Mouse (Mus musculus) midbrain, embryonic 14.5 days (tissue): ENCODE data around the gene 9630041A04Rik. TPM values are rescaled to one million over a fixed set of nuclear protein-coding genes. Genes with fewer than 3 reads are reported as not detected.
A peak's percentile ranks its signal among the peaks of the same experiment; 100 is the strongest.

Source experiments
- ATAC-seq: fragments of 200-750 bp; cut with Nextera tagmentation; 2 replicates; pipeline ENCODE4 v1.8.0; 2017; ENCODE audit warnings: moderate number of reproducible peaks, moderate library complexity; ENCODE audit not compliant: low FRiP score, low TSS enrichment
- DNase-seq: peaks from one replicate; pipeline ENCODE4 v3.0.0-alpha.2; 2015
- H3K27ac ChIP-seq: fragments of 300-500 bp; sonication (generic); replicated peaks from 2 replicates; pipeline ENCODE4 v1.5.1; 2014; ENCODE audit warnings: mild to moderate bottlenecking, low read depth, low read length, moderate library complexity
- H3K27me3 ChIP-seq: fragments of 300-500 bp; sonication (generic); 2 replicates; pipeline ENCODE4 v1.6.1; 2014; ENCODE audit warnings: low read length, control low read depth, mixed read lengths; ENCODE audit not compliant: control insufficient read depth, insufficient read depth
- H3K36me3 ChIP-seq: fragments of 300-500 bp; sonication (generic); 2 replicates; pipeline ENCODE4 v1.6.1; 2014; ENCODE audit warnings: low read length, control low read depth; ENCODE audit not compliant: control insufficient read depth, insufficient read depth
- H3K4me1 ChIP-seq: fragments of 300-500 bp; sonication (generic); 2 replicates; pipeline ENCODE4 v1.6.1; 2014; ENCODE audit warnings: mild to moderate bottlenecking, antibody characterized with exemption, low read length, control low read depth; ENCODE audit not compliant: control insufficient read depth, insufficient read depth
- H3K4me2 ChIP-seq: fragments of 300-500 bp; sonication (generic); 2 replicates; pipeline ENCODE4 v1.6.1; 2014; ENCODE audit warnings: mild to moderate bottlenecking, low read length, moderate library complexity
- H3K4me3 ChIP-seq: fragments of 300-500 bp; sonication (generic); replicated peaks from 2 replicates; pipeline ENCODE4 v1.5.1; 2014; ENCODE audit warnings: low read depth, low read length
- H3K9ac ChIP-seq: fragments of 300-500 bp; sonication (generic); replicated peaks from 2 replicates; pipeline ENCODE4 v1.6.1; 2014; ENCODE audit warnings: mild to moderate bottlenecking, low read length, moderate library complexity
- H3K9me3 ChIP-seq: fragments of 300-500 bp; sonication (generic); 2 replicates; pipeline ENCODE4 v1.6.1; 2016; ENCODE audit warnings: low read length, control low read depth, mixed read lengths; ENCODE audit not compliant: control insufficient read depth
- WGBS: fragments of 180-500 bp; shearing (Covaris S2); extraction: QIAGEN DNeasy Blood & Tissue Kit; methylation state at CpG from one replicate; pipeline ENCODE4 v1.1.7; 2014; 5-methylcytosine and 5-hydroxymethylcytosine counted together
- polyA plus RNA-seq: library from polyadenylated mRNA; unstranded; fragments of >200 nt; fragmentation: Nextera tagmentation; extraction: Ambion mirVana; gene quantifications from 2 replicates; pipeline ENCODE4 v1.2.1, GENCODE M21; 2014

9630041A04Rik gene
- polyA plus RNA-seq, 1 experiment from 2014 or later, result 0.42 TPM

GRCm38 (mm10) chr9:101908849-101909248, 47.2 kb downstream of the 9630041A04Rik start:
- 7% methylated on average over 5 of the region's 5 CpGs for WGBS
- ATAC-seq, result peak; percentile 57; the same call in 1 of the 2 replicates
- no peaks in the 10 kb centered on the region for H3K9me3 ChIP-seq
- peak overlapping the region; percentile 75 for H3K27ac ChIP-seq
- peak; percentile 70 for DNase-seq
- no peaks in the 10 kb centered on the region for H3K27me3 ChIP-seq
- no peaks in the 10 kb centered on the region for H3K36me3 ChIP-seq
- H3K9ac ChIP-seq, result no peak overlapping the region
- H3K4me2 ChIP-seq, result no peak overlapping the region
- no peak overlapping the region for H3K4me3 ChIP-seq
- peaks cover 38% of the 10 kb centered on the region for H3K4me1 ChIP-seq

- no peak overlapping the region for H3K4me3 ChIP-seq
- no peaks in the 10 kb centered on the region for H3K9me3 ChIP-seq
- no peaks in the 10 kb centered on the region for H3K36me3 ChIP-seq
- WGBS, result 68% methylated on average over 4 of the region's 4 CpGs
- no peak for ATAC-seq
- peaks cover 38% of the 10 kb centered on the region for H3K4me1 ChIP-seq
- peak overlapping the region; percentile 75 for H3K27ac ChIP-seq
- DNase-seq, result no peak
- no peak overlapping the region for H3K4me2 ChIP-seq
- H3K9ac ChIP-seq, result no peak overlapping the region
- no peaks in the 10 kb centered on the region for H3K27me3 ChIP-seq
Observed at GRCm38 (mm10) chr9:101909491-101909890, 47.9 kb downstream of the 9630041A04Rik start.

GRCm38 (mm10) chr9:101911176-101911866, 49.7 kb downstream of the 9630041A04Rik start:
- no peak overlapping the region for H3K27ac ChIP-seq

GRCm38 (mm10) chr9:101915082-101915481, 53.4 kb downstream of the 9630041A04Rik start:
- no peak for DNase-seq
- H3K9me3 ChIP-seq, result no peaks in the 10 kb centered on the region
- no peak for ATAC-seq
- WGBS, result 93% methylated on average over 2 of the region's 2 CpGs
- H3K27me3 ChIP-seq, result no peaks in the 10 kb centered on the region
- 0 out of 2 replicates have a peak overlapping the region, but pooled peaks have one; percentile 10 for H3K27ac ChIP-seq
- no peaks in the 10 kb centered on the region for H3K36me3 ChIP-seq
- no peak overlapping the region for H3K9ac ChIP-seq
- peaks cover 14% of the 10 kb centered on the region for H3K4me1 ChIP-seq
- H3K4me3 ChIP-seq, result no peak overlapping the region
- H3K4me2 ChIP-seq, result no peak overlapping the region

More at GRCm38 (mm10) chr9:101911176-101911866, 49.7 kb downstream of the 9630041A04Rik start:
- WGBS, result 25% methylated on average over 9 of the region's 9 CpGs
- peaks cover 38% of the 10 kb centered on the region for H3K4me1 ChIP-seq
- H3K36me3 ChIP-seq, result no peaks in the 10 kb centered on the region
- no peak overlapping the region for H3K4me2 ChIP-seq
- DNase-seq (peak; percentile 74), ATAC-seq (peak; percentile 53; the same call in 1 of the 2 replicates)
- H3K9ac ChIP-seq, result no peak overlapping the region
- no peaks in the 10 kb centered on the region for H3K9me3 ChIP-seq
- no peak overlapping the region for H3K4me3 ChIP-seq
- H3K27me3 ChIP-seq, result no peaks in the 10 kb centered on the region

GRCm38 (mm10) chr9:101918771-101919170, 57.1 kb downstream of the 9630041A04Rik start:
- H3K9me3 ChIP-seq, result no peaks in the 10 kb centered on the region
- 88% methylated on average over 4 of the region's 4 CpGs for whole genome bisulfite sequencing
- no peaks in the 10 kb centered on the region for H3K27me3 ChIP-seq
- DNase-seq (no peak), ATAC-seq (no peak)
- H3K27ac ChIP-seq, result no peak overlapping the region
- H3K9ac ChIP-seq, result no peak overlapping the region
- H3K36me3 ChIP-seq, result peaks cover 18% of the 10 kb centered on the region; the same call in 1 of the 2 replicates
- H3K4me1 ChIP-seq, result no peaks in the 10 kb centered on the region
- no peak overlapping the region for H3K4me3 ChIP-seq
- H3K4me2 ChIP-seq, result no peak overlapping the region

- Histone ChIP-seq H3K9me3 (no peaks in the 10 kb centered on the region), H3K4me3 (no peak overlapping the region), H3K4me1 (no peaks in the 10 kb centered on the region), H3K4me2 (no peak overlapping the region), H3K27ac (no peak overlapping the region), H3K36me3 (peaks cover 18% of the 10 kb centered on the region; the same call in 1 of the 2 replicates), H3K27me3 (no peaks in the 10 kb centered on the region), H3K9ac (no peak overlapping the region)
- ATAC-seq (no peak), DNase-seq (no peak)
- 87% methylated on average over 5 of the region's 5 CpGs for WGBS
Observed at GRCm38 (mm10) chr9:101919324-101919723, 57.7 kb downstream of the 9630041A04Rik start.

- no peaks in the 10 kb centered on the region for H3K4me1 ChIP-seq
- H3K27me3 ChIP-seq, result no peaks in the 10 kb centered on the region
- no peak overlapping the region for H3K4me2 ChIP-seq
- 79% methylated on average over 4 of the region's 4 CpGs for WGBS
- no peaks in the 10 kb centered on the region for H3K9me3 ChIP-seq
- ATAC-seq, result no peak
- H3K9ac ChIP-seq, result no peak overlapping the region
- H3K4me3 ChIP-seq, result no peak overlapping the region
- H3K36me3 ChIP-seq, result peaks cover 35% of the 10 kb centered on the region
- no peak overlapping the region for H3K27ac ChIP-seq
- no peak for DNase-seq
Observed at GRCm38 (mm10) chr9:101922846-101923245, 61.2 kb downstream of the 9630041A04Rik start.

GRCm38 (mm10) chr9:101924829-101925228, 63.2 kb downstream of the 9630041A04Rik start:
- Histone ChIP-seq H3K4me3 (no peak overlapping the region), H3K4me1 (no peaks in the 10 kb centered on the region), H3K9me3 (no peaks in the 10 kb centered on the region), H3K9ac (no peak overlapping the region), H3K27me3 (no peaks in the 10 kb centered on the region), H3K27ac (no peak overlapping the region), H3K36me3 (peaks cover 44% of the 10 kb centered on the region), H3K4me2 (no peak overlapping the region)
- no peak for ATAC-seq
- WGBS, result 57% methylated on average over 4 of the region's 4 CpGs
- no peak for DNase-seq
